Mouse (Mus musculus) myocyte (in vitro differentiated cells): Measurements from ENCODE around the gene Crtap.
"Not testable (repeated sequence)": the region's sequence is repeated elsewhere in the genome, so short reads cannot be mapped to it uniquely, and the experiment has no call there.

Experiments
- CEBPB ChIP-seq: IDR thresholded peaks from 2 replicates; pipeline ENCODE4 v1.6.1; 2011; ENCODE audit warnings: mild to moderate bottlenecking, moderate library complexity; ENCODE audit not compliant: poor library complexity, insufficient read depth, severe bottlenecking
- MAX ChIP-seq: IDR thresholded peaks from one replicate; pipeline ENCODE4 v1.6.1; 2011; ENCODE audit warnings: low read depth, mild to moderate bottlenecking, control low read depth
- MYOD1 ChIP-seq, 3 experiments: IDR thresholded peaks; one replicate each; pipeline ENCODE4 v1.6.1; 2011; ENCODE audit warnings: control low read depth in 2 of 3, low read depth in 2 of 3, mild to moderate bottlenecking in 2 of 3, moderate library complexity in 1 of 3; ENCODE audit not compliant: insufficient read length in 2 of 3, control insufficient read depth in 1 of 3
- MYOG ChIP-seq, 3 experiments: IDR thresholded peaks; one replicate each; pipeline ENCODE4 v1.6.1; 2011; ENCODE audit warnings: control low read depth in 2 of 3, low read depth in 2 of 3, mild to moderate bottlenecking in 2 of 3; ENCODE audit not compliant: insufficient read length in 2 of 3, control insufficient read depth in 1 of 3, insufficient read depth in 1 of 3
- POLR2A ChIP-seq: IDR thresholded peaks from one replicate; pipeline ENCODE4 v1.6.1; 2011; ENCODE audit warnings: low read depth, mild to moderate bottlenecking, control low read depth, moderate library complexity; ENCODE audit not compliant: insufficient read length
- POLR2AphosphoS2 ChIP-seq: IDR thresholded peaks from one replicate; pipeline ENCODE4 v1.6.1; 2011; ENCODE audit warnings: low read depth, control low read depth; ENCODE audit not compliant: insufficient read length
- REST ChIP-seq: IDR thresholded peaks from one replicate; pipeline ENCODE4 v1.6.1; 2011; ENCODE audit warnings: mild to moderate bottlenecking, control low read depth, moderate library complexity; ENCODE audit not compliant: insufficient read depth, insufficient read length
- SRF ChIP-seq: IDR thresholded peaks from one replicate; pipeline ENCODE4 v1.6.1; 2011; ENCODE audit warnings: low read depth; ENCODE audit not compliant: control insufficient read depth, insufficient read length
- TCF12 ChIP-seq: IDR thresholded peaks from one replicate; pipeline ENCODE4 v1.6.1; 2011; ENCODE audit warnings: mild to moderate bottlenecking, control low read depth; ENCODE audit not compliant: poor library complexity, insufficient read depth, severe bottlenecking
- TCF3 ChIP-seq: IDR thresholded peaks from one replicate; pipeline ENCODE4 v1.6.1; 2011; ENCODE audit warnings: low read depth, control low read depth; ENCODE audit not compliant: insufficient read length
- USF1 ChIP-seq: IDR thresholded peaks from one replicate; pipeline ENCODE4 v1.6.1; 2011; ENCODE audit warnings: low read depth, mild to moderate bottlenecking, control low read depth, moderate library complexity

GRCm38 (mm10) chr9:114371717-114372116 lies 18.8 kb downstream of the Crtap start:
- TF ChIP-seq POLR2A; POLR2AphosphoS2; SRF; USF1; MYOG (IDR thresholded peaks at IDR 0.05; ENCODE audit: control insufficient read depth in 1 of 3, insufficient read depth in 1 of 3, insufficient read length in 2 of 3, low read depth in 2 of 3); MAX; TCF12; REST; MYOD1 (IDR thresholded peaks at IDR 0.05; ENCODE audit: control insufficient read depth in 1 of 3, insufficient read length in 2 of 3, low read depth in 2 of 3); TCF3; CEBPB: not testable (repeated sequence)
